Mouse (Mus musculus) spleen, embryonic (tissue): ENCODE results near the gene Hs6st2.

Experiments
- CTCF ChIA-PET: fragments of 350-600 bp; sonication (Branson Sonifier 250); formaldehyde crosslinking; loops from one replicate; lab custom pipeline; 2022; lab: Charles Lee

Gene Hs6st2

DNA sequence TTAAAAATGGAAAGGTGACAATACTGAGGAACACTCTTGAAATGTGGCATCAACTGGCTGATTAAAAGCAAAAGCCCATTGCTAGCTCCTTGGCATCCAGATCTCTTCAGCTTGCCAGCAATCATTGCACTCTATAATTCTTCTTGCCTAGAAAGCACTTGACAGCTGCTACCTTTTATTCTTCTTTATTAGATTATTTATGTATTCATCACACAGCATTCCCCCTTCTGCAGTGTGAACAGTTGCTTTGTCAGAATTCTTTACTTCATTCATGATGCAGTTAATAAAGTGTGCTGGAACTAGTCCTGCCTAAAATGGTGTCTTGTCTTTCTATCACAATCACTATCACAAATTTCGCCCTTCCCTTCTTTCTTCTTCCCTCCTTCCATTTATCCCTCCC lies 332.0 kb downstream of the Hs6st2 start:
- CTCF ChIA-PET = no interaction called here

DNA sequence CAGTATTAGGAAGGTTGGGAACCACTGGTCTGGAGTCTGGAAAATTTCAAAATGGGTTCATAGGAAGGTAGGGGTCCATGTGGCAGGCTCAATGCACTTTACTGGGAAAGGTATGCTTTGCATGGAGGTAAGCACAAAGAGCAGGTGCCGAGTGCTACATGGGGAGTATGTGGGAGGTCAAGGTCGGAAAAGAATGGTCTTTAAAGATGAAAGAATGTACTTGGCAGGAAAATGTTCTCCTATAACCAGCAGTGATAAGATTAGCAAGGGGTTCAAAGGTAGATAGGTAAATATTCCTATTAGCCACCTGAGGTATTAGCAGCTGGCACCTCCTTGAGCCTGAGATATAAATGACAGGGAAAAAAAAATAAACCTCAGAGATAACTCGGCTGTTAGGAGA lies 338.1 kb downstream of the Hs6st2 start:
- CTCF ChIA-PET = no interaction called here
